Comparison of ENCODE assay signal across 9 mouse cellular contexts in genomic region chr2:116900273-116900843, GRCm38 (mm10). TPM values are rescaled to one million over a fixed set of nuclear protein-coding genes. Genes with fewer than 3 reads are reported as not detected.
DNase-seq lines count a peak whose midpoint lies in the region; ATAC-seq and TF ChIP-seq lines count a peak whose summit lies in the region.
"Had no signal": no experiment of that assay in that cellular context is flagged by ENCODE, and none has a peak within 500 bp of the region (broad histone marks: within the 10 kb centered on the region; RNA-seq: fewer than 3 reads in every experiment).

No protein-coding gene starts in this region.

- TF ChIP-seq CTCF in midbrain, postnatal 0 days (IDR thresholded peaks at IDR 0.05), result peak; percentile 40

- WGBS in intestine, embryonic 15.5 days, result 31% methylated on average over 10 of the region's 10 CpGs
- 25% methylated on average over 10 of the region's 10 CpGs for WGBS in midbrain, postnatal 0 days

- no peaks in the 10 kb centered on the region for H3K36me3 ChIP-seq in intestine, embryonic 15.5 days
- H3K36me3 ChIP-seq in midbrain, postnatal 0 days (ENCODE audit: insufficient read depth, low read length), result no peaks in the 10 kb centered on the region

- peak overlapping the region; percentile 32; the same call in 1 of the 2 replicates for H3K9ac ChIP-seq in intestine, embryonic 15.5 days
- peak overlapping the region; percentile 15; the same call in 1 of the 2 replicates for H3K9ac ChIP-seq in midbrain, postnatal 0 days (replicated peaks; ENCODE audit: low read length, poor library complexity, severe bottlenecking)

- DNase-seq in cerebellum, postnatal 10 days, result no peak
- DNase-seq in ovary, postnatal 14 days (ENCODE audit: low spot score), result peak; percentile 6
- no peak for DNase-seq in ovary, postnatal 10 days (ENCODE audit: low spot score)
- DNase-seq in midbrain, postnatal 0 days (ENCODE audit: low spot score), result peak; percentile 42
- DNase-seq in thymus, postnatal 36 days, result no peak
- DNase-seq in thymus, postnatal 0 days (ENCODE audit: low spot score), result no peak

- no peaks in the 10 kb centered on the region for H3K4me1 ChIP-seq in intestine, embryonic 15.5 days (replicated peaks)
- H3K4me1 ChIP-seq in midbrain, postnatal 0 days (ENCODE audit: insufficient read depth, low read length), result no peaks in the 10 kb centered on the region

- no peaks in the 10 kb centered on the region for H3K9me3 ChIP-seq in intestine, embryonic 15.5 days
- H3K9me3 ChIP-seq in midbrain, postnatal 0 days (ENCODE audit: low read length), result no peaks in the 10 kb centered on the region

- peak; percentile 32; the same call in 1 of the 2 replicates for ATAC-seq in cerebellum, adult (ENCODE audit: insufficient number of reproducible peaks, low FRiP score, low TSS enrichment)
- ATAC-seq in intestine, embryonic 15.5 days, result peak; percentile 64
- peak; percentile 72 for ATAC-seq in midbrain, postnatal 0 days (ENCODE audit: low FRiP score)

- no peak overlapping the region for H3K27ac ChIP-seq in intestine, embryonic 15.5 days
- H3K27ac ChIP-seq in midbrain, postnatal 0 days (ENCODE audit: low read depth, low read length), result peak overlapping the region; percentile 12; the same call in 1 of the 2 replicates

- H3K4me2 ChIP-seq in intestine, embryonic 15.5 days (replicated peaks), result peak overlapping the region; percentile 75
- H3K4me2 ChIP-seq in midbrain, postnatal 0 days (ENCODE audit: low read depth, low read length, poor library complexity, severe bottlenecking), result peak overlapping the region; percentile 47

- no peaks in the 10 kb centered on the region for H3K27me3 ChIP-seq in intestine, embryonic 15.5 days (replicated peaks)
- H3K27me3 ChIP-seq in midbrain, postnatal 0 days (ENCODE audit: insufficient read depth, low read length), result no peaks in the 10 kb centered on the region

- H3K4me3 ChIP-seq in intestine, embryonic 15.5 days (replicated peaks), result peak overlapping the region; percentile 30
- H3K4me3 ChIP-seq in midbrain, postnatal 0 days (ENCODE audit: low read depth, low read length), result peak overlapping the region; percentile 35

RNA-seq across cellular contexts. Expression of gene Tmco5, which starts 21.9 kb away (rescaled TPM):
- polyA plus RNA-seq in intestine, embryonic 15.5 days (2015; fragmentation: Nextera tagmentation; extraction: Ambion mirVana), result not detected in 2 replicates
- not detected in 2 replicates for total RNA-seq in midbrain, postnatal 0 days (2014; rRNA removed)
- not detected in 2 replicates for polyA plus RNA-seq in midbrain, postnatal 0 days (2015; fragmentation: Nextera tagmentation; extraction: Ambion mirVana)
- polyA plus RNA-seq in thymus, postnatal 0 days (2015; fragmentation: Nextera tagmentation; extraction: Ambion mirVana), result not detected in 2 replicates
- total RNA-seq: gastrocnemius, postnatal 4 days had no signal

Comparison
In these comparisons a context has a peak if more than half of its experiments do, and no peak if none do; other contexts are left out.
1. DNase-seq: peak in ovary, postnatal 14 days (single experiment) and midbrain, postnatal 0 days (single experiment); none in cerebellum, postnatal 10 days (0 of 2), ovary, postnatal 10 days (single experiment), thymus, postnatal 36 days (0 of 2) and thymus, postnatal 0 days (single experiment).
2. Peak in every context shown above with its lines, with median percentiles within 50 percentile points of each other: ATAC-seq.